Mouse (Mus musculus) kidney, postnatal 0 days (tissue): ENCODE results near the gene Tspan4. TPM values are rescaled to one million over a fixed set of nuclear protein-coding genes. Genes with fewer than 3 reads are reported as not detected.

Source experiments
- ATAC-seq: fragments of 200-750 bp; cut with Nextera tagmentation; replicated peaks from 2 replicates; pipeline ENCODE4 v1.8.0; 2017; ENCODE audit warnings: low read depth, moderate number of reproducible peaks, moderate TSS enrichment, moderate library complexity; ENCODE audit not compliant: low FRiP score
- DNase-seq: peaks from one replicate; pipeline ENCODE4 v3.0.0-alpha.2; 2016; ENCODE audit warnings: low spot score
- H3K27ac ChIP-seq: fragments of 300-500 bp; sonication (generic); 2 replicates; pipeline ENCODE4 v1.5.1; 2014; ENCODE audit warnings: mild to moderate bottlenecking
- H3K27me3 ChIP-seq: fragments of 300-500 bp; sonication (generic); 2 replicates; pipeline ENCODE4 v1.6.1; 2014; ENCODE audit warnings: low read length, mixed read lengths; ENCODE audit not compliant: insufficient read depth
- H3K36me3 ChIP-seq: fragments of 300-500 bp; sonication (generic); 2 replicates; pipeline ENCODE4 v1.6.1; 2014; ENCODE audit warnings: low read length, mixed read lengths; ENCODE audit not compliant: insufficient read depth
- H3K4me1 ChIP-seq: fragments of 300-500 bp; sonication (generic); replicated peaks from 2 replicates; pipeline ENCODE4 v1.6.1; 2014; ENCODE audit warnings: antibody characterized with exemption, low read length, mixed read lengths; ENCODE audit not compliant: insufficient read depth
- H3K4me2 ChIP-seq: fragments of 300-500 bp; sonication (generic); 2 replicates; pipeline ENCODE4 v1.6.1; 2014; ENCODE audit warnings: mild to moderate bottlenecking, low read length, moderate library complexity, mixed read lengths
- H3K4me3 ChIP-seq: fragments of 300-500 bp; sonication (generic); replicated peaks from 2 replicates; pipeline ENCODE4 v1.5.1; 2014; ENCODE audit warnings: low read depth, low read length
- H3K9ac ChIP-seq: fragments of 300-500 bp; sonication (generic); 2 replicates; pipeline ENCODE4 v1.6.1; 2014; ENCODE audit warnings: low read depth, low read length
- H3K9me3 ChIP-seq: fragments of 300-500 bp; sonication (generic); replicated peaks from 2 replicates; pipeline ENCODE4 v1.6.1; 2016; ENCODE audit warnings: low read length, inconsistent platforms, mixed read lengths
- CTCF ChIP-seq: IDR thresholded peaks from 2 replicates; pipeline ENCODE4 v1.5.1; 2016; ENCODE audit warnings: antibody characterized with exemption, low read depth, mild to moderate bottlenecking, moderate library complexity
- WGBS: fragments of 180-500 bp; shearing (Covaris S2); extraction: QIAGEN DNeasy Blood & Tissue Kit; methylation state at CpG from one replicate; pipeline ENCODE4 v1.1.7; 2014; 5-methylcytosine and 5-hydroxymethylcytosine counted together
- polyA plus RNA-seq: library from polyadenylated mRNA; unstranded; fragments of >200 nt; fragmentation: Nextera tagmentation; extraction: Ambion mirVana; gene quantifications from 2 replicates; pipeline ENCODE4 v1.2.1, GENCODE M21; 2015

Gene Tspan4
- polyA plus RNA-seq, 1 experiment from 2014 or later: 115 TPM

DNA sequence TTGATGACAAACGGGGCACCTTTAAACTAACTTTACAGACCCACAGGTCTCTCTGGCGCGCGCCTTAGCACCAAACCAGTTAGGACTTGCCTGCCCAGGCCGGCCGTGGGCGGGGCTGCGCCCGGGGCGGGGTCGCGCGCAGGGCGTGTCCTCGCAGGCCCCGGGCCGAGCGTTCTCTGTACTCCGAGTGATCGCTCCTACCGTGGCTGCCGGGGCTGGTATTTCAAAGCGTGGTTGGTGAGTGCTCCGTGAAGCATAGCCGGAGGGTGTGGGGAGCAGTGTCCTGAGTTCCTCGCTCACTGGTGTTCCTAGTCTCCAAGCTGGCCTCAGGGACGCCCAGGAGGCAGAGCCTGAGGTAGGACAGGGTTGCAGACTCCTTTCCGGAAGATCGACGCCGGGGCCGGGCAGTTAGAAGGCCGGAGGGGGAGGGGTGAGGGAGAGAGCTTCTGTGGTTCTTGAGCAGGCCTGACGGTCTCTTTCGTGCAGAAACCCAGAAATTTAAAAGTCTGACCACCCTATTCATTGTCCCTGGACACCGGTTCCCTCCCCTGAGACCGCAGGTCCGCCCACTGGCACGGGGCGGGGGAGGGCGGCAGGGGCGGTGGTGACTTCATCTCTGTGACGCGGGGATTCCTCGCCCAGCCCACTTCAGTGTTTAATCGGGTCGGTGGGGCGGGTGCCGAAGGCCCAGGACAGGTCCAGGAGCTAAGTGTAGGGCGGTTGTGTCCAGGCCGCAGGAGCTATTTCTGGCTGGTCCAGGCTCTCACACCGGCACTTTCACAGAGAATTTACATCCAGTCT is 7.6 kb upstream of the Tspan4 start, which contains the start of gene Cd151:
TSS of gene Cd151 (plus strand) at position 163 of the 801 bp plus-strand sequence.
- Histone ChIP-seq H3K27ac (peak within 1 kb of the TSS; percentile 96), H3K9ac (peak within 1 kb of the TSS; percentile 80), H3K36me3 (peaks cover 23% of the 10 kb centered on the region), H3K27me3 (no peaks in the 10 kb centered on the region), H3K4me1 (peaks cover 55% of the 10 kb centered on the region), H3K4me3 (peak within 1 kb of the TSS; percentile 66), H3K9me3 (no peaks in the 10 kb centered on the region), H3K4me2 (peak within 1 kb of the TSS; percentile 85)
- DNase-seq (peak; percentile 91), ATAC-seq (peak; percentile 75)
- no peak for TF ChIP-seq CTCF
- under 1% methylated on average over 52 of the region's 52 CpGs for WGBS

- H3K36me3 ChIP-seq: peaks cover 23% of the 10 kb centered on the region
- no peaks in the 10 kb centered on the region for H3K27me3 ChIP-seq
- TF ChIP-seq CTCF: no peak
- ATAC-seq: 0 out of 2 replicates have a peak, but pooled peaks have one; percentile 18
- peak overlapping the region; percentile 80 for H3K9ac ChIP-seq
- H3K4me3 ChIP-seq: peak overlapping the region; percentile 66
- DNase-seq: peak; percentile 70
- 5% methylated on average over 5 of the region's 5 CpGs for WGBS
- peak overlapping the region; percentile 96 for H3K27ac ChIP-seq
- H3K4me1 ChIP-seq: peaks cover 52% of the 10 kb centered on the region
- H3K9me3 ChIP-seq: no peaks in the 10 kb centered on the region
- H3K4me2 ChIP-seq: peak overlapping the region; percentile 85
Observed at GRCm38 (mm10) chr7:141468164-141468521, 6.9 kb upstream of the Tspan4 start.

GRCm38 (mm10) chr7:141468522-141469211 is 6.4 kb upstream of the Tspan4 start:
- H3K27me3 ChIP-seq: no peaks in the 10 kb centered on the region
- H3K36me3 ChIP-seq: peaks cover 23% of the 10 kb centered on the region
- 10% methylated on average over 8 of the region's 8 CpGs for WGBS
- no peaks in the 10 kb centered on the region for H3K9me3 ChIP-seq
- peak overlapping the region; percentile 85 for H3K4me2 ChIP-seq
- peak overlapping the region; percentile 66 for H3K4me3 ChIP-seq
- peak; percentile 68 for TF ChIP-seq CTCF
- peak overlapping the region; percentile 80 for H3K9ac ChIP-seq
- peak overlapping the region; percentile 96 for H3K27ac ChIP-seq
- peak; percentile 95 for DNase-seq
- peaks cover 52% of the 10 kb centered on the region for H3K4me1 ChIP-seq
- peak; percentile 65 for ATAC-seq

DNA sequence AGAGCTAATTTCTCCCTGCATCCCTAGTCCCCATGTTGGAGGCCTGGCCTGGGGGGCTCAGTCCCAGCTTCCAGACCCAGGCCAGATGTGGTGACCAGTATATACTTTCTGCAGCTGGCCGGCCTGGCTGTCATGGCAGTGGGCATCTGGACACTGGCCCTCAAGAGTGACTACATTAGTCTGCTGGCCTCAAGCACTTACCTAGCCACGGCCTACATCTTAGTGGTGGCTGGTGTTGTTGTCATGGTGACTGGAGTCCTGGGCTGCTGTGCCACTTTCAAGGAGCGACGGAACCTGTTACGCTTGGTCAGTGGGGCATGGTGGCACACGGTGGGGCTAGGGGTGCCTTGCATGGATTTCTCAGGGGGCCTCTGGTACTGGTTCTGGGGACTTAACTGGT is 5.7 kb upstream of the Tspan4 start:
- DNase-seq: no peak
- Histone ChIP-seq H3K4me2 (peak overlapping the region; percentile 85), H3K4me1 (peaks cover 51% of the 10 kb centered on the region), H3K4me3 (peak overlapping the region; percentile 66; the same call in 1 of the 2 replicates), H3K36me3 (peaks cover 23% of the 10 kb centered on the region), H3K27me3 (no peaks in the 10 kb centered on the region), H3K27ac (peak overlapping the region; percentile 96), H3K9ac (peak overlapping the region; percentile 80), H3K9me3 (no peaks in the 10 kb centered on the region)
- 45% methylated on average over 6 of the region's 6 CpGs for WGBS
- TF ChIP-seq CTCF: no peak
- ATAC-seq: no peak

- no peak for DNase-seq
- H3K27me3 ChIP-seq: no peaks in the 10 kb centered on the region
- H3K4me3 ChIP-seq: no peak overlapping the region
- no peak overlapping the region for H3K9ac ChIP-seq
- no peak for ATAC-seq
- H3K4me2 ChIP-seq: peak overlapping the region; percentile 85; the same call in 1 of the 2 replicates
- no peak for TF ChIP-seq CTCF
- H3K4me1 ChIP-seq: peaks cover 45% of the 10 kb centered on the region
- peaks cover 23% of the 10 kb centered on the region for H3K36me3 ChIP-seq
- WGBS: 87% methylated on average over 18 of the region's 18 CpGs
- no peaks in the 10 kb centered on the region for H3K9me3 ChIP-seq
- H3K27ac ChIP-seq: peak overlapping the region; percentile 42; the same call in 1 of the 2 replicates
Observed at GRCm38 (mm10) chr7:141469901-141470636, 5.0 kb upstream of the Tspan4 start.

- Histone ChIP-seq H3K27me3 (no peaks in the 10 kb centered on the region), H3K4me2 (no peak overlapping the region), H3K9me3 (no peaks in the 10 kb centered on the region), H3K4me3 (no peak overlapping the region), H3K9ac (no peak overlapping the region), H3K27ac (no peak overlapping the region), H3K36me3 (peaks cover 23% of the 10 kb centered on the region), H3K4me1 (peaks cover 40% of the 10 kb centered on the region)
- 91% methylated on average over 10 of the region's 10 CpGs for WGBS
- TF ChIP-seq CTCF: no peak
- ATAC-seq (no peak), DNase-seq (no peak)
Observed at GRCm38 (mm10) chr7:141470637-141470944, 4.4 kb upstream of the Tspan4 start.
